Mouse (Mus musculus) layer of hippocampus, postnatal 36 days (tissue): ENCODE measurements around the gene Plin2. TPM values are rescaled to one million over a fixed set of nuclear protein-coding genes. Genes with fewer than 3 reads are reported as not detected.
"Not testable (repeated sequence)": the region's sequence is repeated elsewhere in the genome, so short reads cannot be mapped to it uniquely, and the experiment has no call there.

Experiments
- DNase-seq, 2 experiments: peaks; one replicate each; pipeline ENCODE4 v3.0.0; 2022
- total RNA-seq, 2 experiments: library from RNA; stranded (reverse); gene quantifications; 2 replicates each; pipeline ENCODE4 v1.2.3; 2021

Plin2 gene
- total RNA-seq, 2 experiments from 2014 or later, result 10.3 to 12.9 TPM

- no peak for DNase-seq
Observed at GRCm38 (mm10) chr4:86683280-86683679, 13.4 kb upstream of the Plin2 start.

GRCm38 (mm10) chr4:86681846-86682245 is 12.0 kb upstream of the Plin2 start:
- DNase-seq, result no peak

- DNase-seq, result no peak
Observed at GRCm38 (mm10) chr4:86681421-86681820, 11.6 kb upstream of the Plin2 start.

GRCm38 (mm10) chr4:86679686-86680085 is 9.8 kb upstream of the Plin2 start:
- no peak for DNase-seq

GRCm38 (mm10) chr4:86676756-86677155 is 6.9 kb upstream of the Plin2 start:
- DNase-seq, result no peak

- DNase-seq, result not testable (repeated sequence)
Observed at GRCm38 (mm10) chr4:86674739-86675138, 4.9 kb upstream of the Plin2 start.

- DNase-seq, result not testable (repeated sequence)
Observed at GRCm38 (mm10) chr4:86674150-86674549, 4.3 kb upstream of the Plin2 start.

- DNase-seq, result no peak
Observed at GRCm38 (mm10) chr4:86672450-86672849, 2.6 kb upstream of the Plin2 start.

- no peak for DNase-seq
Observed at GRCm38 (mm10) chr4:86671803-86672202, 1.9 kb upstream of the Plin2 start.

GRCm38 (mm10) chr4:86670582-86671306 is 884 bp upstream of the Plin2 start:
- no peak for DNase-seq

- not testable (repeated sequence) for DNase-seq
Observed at GRCm38 (mm10) chr4:86669241-86669753, 563 bp downstream of the Plin2 start.

- DNase-seq, result no peak
Observed at GRCm38 (mm10) chr4:86668290-86669000, 1.4 kb downstream of the Plin2 start.

- DNase-seq, result no peak
Observed at GRCm38 (mm10) chr4:86665596-86665995, 4.3 kb downstream of the Plin2 start.

GRCm38 (mm10) chr4:86663919-86664318 is 5.9 kb downstream of the Plin2 start:
- no peak for DNase-seq

- no peak for DNase-seq
Observed at GRCm38 (mm10) chr4:86657176-86657575, 12.7 kb downstream of the Plin2 start.

- DNase-seq, result not testable (repeated sequence)
Observed at GRCm38 (mm10) chr4:86656410-86656809, 13.4 kb downstream of the Plin2 start.

- DNase-seq, result no peak
Observed at GRCm38 (mm10) chr4:86651686-86652384, 18.0 kb downstream of the Plin2 start.

- not testable (repeated sequence) for DNase-seq
Observed at GRCm38 (mm10) chr4:86648394-86648793, 21.5 kb downstream of the Plin2 start.

GRCm38 (mm10) chr4:86637561-86637960 is 32.3 kb downstream of the Plin2 start:
- DNase-seq, result not testable (repeated sequence)

GRCm38 (mm10) chr4:86634873-86635272 is 35.0 kb downstream of the Plin2 start:
- DNase-seq, result not testable (repeated sequence)

- not testable (repeated sequence) for DNase-seq
Observed at GRCm38 (mm10) chr4:86634312-86634711, 35.5 kb downstream of the Plin2 start.

GRCm38 (mm10) chr4:86632556-86632955 is 37.3 kb downstream of the Plin2 start:
- not testable (repeated sequence) for DNase-seq

- DNase-seq, result no peak
Observed at GRCm38 (mm10) chr4:86631831-86632230, 38.0 kb downstream of the Plin2 start.
